Mouse (Mus musculus) forebrain, embryonic 14.5 days (tissue): Measurements from ENCODE around the gene Grem2. TPM values are rescaled to one million over a fixed set of nuclear protein-coding genes. Genes with fewer than 3 reads are reported as not detected.
A peak's percentile ranks its signal among the peaks of the same experiment; 100 is the strongest.

Source experiments
- ATAC-seq: fragments of 200-750 bp; cut with Nextera tagmentation; 2 replicates; pipeline ENCODE4 v1.8.0; 2017; ENCODE audit warnings: mild to moderate bottlenecking, moderate library complexity
- DNase-seq: peaks from one replicate; pipeline ENCODE4 v3.0.0-alpha.2; 2015; ENCODE audit warnings: low spot score
- H3K27ac ChIP-seq: fragments of 300-500 bp; sonication (generic); 2 replicates; pipeline ENCODE4 v1.5.1; 2014; ENCODE audit warnings: low read depth, mild to moderate bottlenecking, control low read depth, low read length, moderate library complexity
- H3K27me3 ChIP-seq: fragments of 300-500 bp; sonication (generic); replicated peaks from 2 replicates; pipeline ENCODE4 v1.6.1; 2014; ENCODE audit warnings: low read length, control low read depth, mixed read lengths; ENCODE audit not compliant: control insufficient read depth, insufficient read depth
- H3K36me3 ChIP-seq: fragments of 300-500 bp; sonication (generic); 2 replicates; pipeline ENCODE4 v1.6.1; 2014; ENCODE audit warnings: low read length, control low read depth; ENCODE audit not compliant: control insufficient read depth, insufficient read depth
- H3K4me1 ChIP-seq: fragments of 300-500 bp; sonication (generic); 2 replicates; pipeline ENCODE4 v1.6.1; 2014; ENCODE audit warnings: antibody characterized with exemption, low read length, control low read depth; ENCODE audit not compliant: control insufficient read depth, insufficient read depth
- H3K4me2 ChIP-seq: fragments of 300-500 bp; sonication (generic); 2 replicates; pipeline ENCODE4 v1.6.1; 2014; ENCODE audit warnings: mild to moderate bottlenecking, control low read depth, low read length
- H3K4me3 ChIP-seq: fragments of 300-500 bp; sonication (generic); 2 replicates; pipeline ENCODE4 v1.5.1; 2014; ENCODE audit warnings: low read depth, low read length, control low read depth
- H3K9ac ChIP-seq: fragments of 300-500 bp; sonication (generic); 2 replicates; pipeline ENCODE4 v1.6.1; 2014; ENCODE audit warnings: mild to moderate bottlenecking, low read length, control low read depth, moderate library complexity
- H3K9me3 ChIP-seq: fragments of 300-500 bp; sonication (generic); replicated peaks from 2 replicates; pipeline ENCODE4 v1.6.1; 2016; ENCODE audit warnings: low read length, control low read depth, mixed read lengths; ENCODE audit not compliant: control insufficient read depth
- WGBS: fragments of 180-500 bp; shearing (Covaris S2); extraction: QIAGEN DNeasy Blood & Tissue Kit; methylation state at CpG from one replicate; pipeline ENCODE4 v1.1.7; 2014; 5-methylcytosine and 5-hydroxymethylcytosine counted together
- polyA plus RNA-seq: library from polyadenylated mRNA; unstranded; fragments of >200 nt; fragmentation: Nextera tagmentation; extraction: Ambion mirVana; gene quantifications from 2 replicates; pipeline ENCODE4 v1.2.1, GENCODE M21; 2014

Grem2 gene
- polyA plus RNA-seq, 1 experiment from 2014 or later, result 0.43 TPM

- DNase-seq (no peak), ATAC-seq (no peak)
- H3K4me2 ChIP-seq, result no peak overlapping the region
- H3K36me3 ChIP-seq, result no peaks in the 10 kb centered on the region
- no peaks in the 10 kb centered on the region for H3K27me3 ChIP-seq
- no peak overlapping the region for H3K9ac ChIP-seq
- no peak overlapping the region for H3K27ac ChIP-seq
- H3K9me3 ChIP-seq, result no peaks in the 10 kb centered on the region
- no peak overlapping the region for H3K4me3 ChIP-seq
- WGBS, result 86% methylated on average over 5 of the region's 5 CpGs
- H3K4me1 ChIP-seq, result no peaks in the 10 kb centered on the region
These were observed 14.0 kb downstream of the Grem2 start for GRCm38 (mm10) chr1:174907637-174908036.

GRCm38 (mm10) chr1:174902755-174903154 lies 18.9 kb downstream of the Grem2 start:
- H3K4me1 ChIP-seq, result no peaks in the 10 kb centered on the region
- no peaks in the 10 kb centered on the region for H3K27me3 ChIP-seq
- no peaks in the 10 kb centered on the region for H3K36me3 ChIP-seq
- no peak for DNase-seq
- no peak overlapping the region for H3K9ac ChIP-seq
- ATAC-seq, result no peak
- no peak overlapping the region for H3K4me3 ChIP-seq
- WGBS, result 53% methylated on average over 1 of the region's 1 CpGs
- H3K9me3 ChIP-seq, result no peaks in the 10 kb centered on the region
- no peak overlapping the region for H3K4me2 ChIP-seq
- no peak overlapping the region for H3K27ac ChIP-seq

- Histone ChIP-seq H3K4me1 (no peaks in the 10 kb centered on the region), H3K9me3 (no peaks in the 10 kb centered on the region), H3K27ac (no peak overlapping the region), H3K27me3 (no peaks in the 10 kb centered on the region), H3K36me3 (no peaks in the 10 kb centered on the region), H3K4me2 (no peak overlapping the region), H3K4me3 (no peak overlapping the region), H3K9ac (no peak overlapping the region)
- no peak for DNase-seq
- WGBS, result 90% methylated on average over 7 of the region's 7 CpGs
- ATAC-seq, result no peak
These were observed 29.1 kb downstream of the Grem2 start for GRCm38 (mm10) chr1:174892471-174892870.

- H3K4me3 ChIP-seq, result no peak overlapping the region
- no peaks in the 10 kb centered on the region for H3K36me3 ChIP-seq
- H3K27me3 ChIP-seq, result no peaks in the 10 kb centered on the region
- no peaks in the 10 kb centered on the region for H3K4me1 ChIP-seq
- H3K9me3 ChIP-seq, result no peaks in the 10 kb centered on the region
- H3K27ac ChIP-seq, result no peak overlapping the region
- ATAC-seq (no peak), DNase-seq (no peak)
- H3K9ac ChIP-seq, result no peak overlapping the region
- no peak overlapping the region for H3K4me2 ChIP-seq
- WGBS, result 89% methylated on average over 14 of the region's 14 CpGs
These were observed 32.8 kb downstream of the Grem2 start for GRCm38 (mm10) chr1:174888684-174889405.

GRCm38 (mm10) chr1:174888073-174888472 lies 33.5 kb downstream of the Grem2 start:
- 100% methylated on average over 1 of the region's 1 CpGs for WGBS
- no peak overlapping the region for H3K27ac ChIP-seq
- no peak overlapping the region for H3K4me3 ChIP-seq
- no peaks in the 10 kb centered on the region for H3K9me3 ChIP-seq
- no peaks in the 10 kb centered on the region for H3K4me1 ChIP-seq
- no peaks in the 10 kb centered on the region for H3K36me3 ChIP-seq
- H3K27me3 ChIP-seq, result no peaks in the 10 kb centered on the region
- no peak overlapping the region for H3K4me2 ChIP-seq
- no peak overlapping the region for H3K9ac ChIP-seq
- no peak for DNase-seq
- no peak for ATAC-seq

GRCm38 (mm10) chr1:174882496-174882895 lies 39.1 kb downstream of the Grem2 start:
- H3K4me3 ChIP-seq, result no peak overlapping the region
- no peaks in the 10 kb centered on the region for H3K36me3 ChIP-seq
- DNase-seq, result no peak
- no peak overlapping the region for H3K4me2 ChIP-seq
- no peaks in the 10 kb centered on the region for H3K9me3 ChIP-seq
- no peaks in the 10 kb centered on the region for H3K4me1 ChIP-seq
- WGBS, result 88% methylated on average over 1 of the region's 1 CpGs
- H3K27me3 ChIP-seq, result no peaks in the 10 kb centered on the region
- H3K27ac ChIP-seq, result no peak overlapping the region
- no peak overlapping the region for H3K9ac ChIP-seq
- no peak for ATAC-seq

GRCm38 (mm10) chr1:174875173-174875572 lies 46.4 kb downstream of the Grem2 start:
- 87% methylated on average over 4 of the region's 4 CpGs for WGBS
- H3K4me3 ChIP-seq, result no peak overlapping the region
- no peak overlapping the region for H3K27ac ChIP-seq
- no peaks in the 10 kb centered on the region for H3K36me3 ChIP-seq
- ATAC-seq (no peak), DNase-seq (no peak)
- no peaks in the 10 kb centered on the region for H3K27me3 ChIP-seq
- H3K4me2 ChIP-seq, result no peak overlapping the region
- no peaks in the 10 kb centered on the region for H3K4me1 ChIP-seq
- no peak overlapping the region for H3K9ac ChIP-seq
- no peaks in the 10 kb centered on the region for H3K9me3 ChIP-seq

GRCm38 (mm10) chr1:174860407-174861118 lies 61.1 kb downstream of the Grem2 start:
- Histone ChIP-seq H3K4me3 (no peak overlapping the region), H3K27ac (no peak overlapping the region), H3K9ac (no peak overlapping the region), H3K36me3 (no peaks in the 10 kb centered on the region), H3K4me2 (no peak overlapping the region), H3K4me1 (no peaks in the 10 kb centered on the region), H3K27me3 (no peaks in the 10 kb centered on the region), H3K9me3 (no peaks in the 10 kb centered on the region)
- ATAC-seq (no peak), DNase-seq (peak; percentile 15)
- 69% methylated on average over 10 of the region's 10 CpGs for WGBS

GRCm38 (mm10) chr1:174856188-174856587 lies 65.4 kb downstream of the Grem2 start:
- 75% methylated on average over 2 of the region's 2 CpGs for WGBS

More at GRCm38 (mm10) chr1:174856188-174856587, 65.4 kb downstream of the Grem2 start:
- H3K4me3 ChIP-seq, result no peak overlapping the region
- H3K36me3 ChIP-seq, result no peaks in the 10 kb centered on the region
- no peak overlapping the region for H3K4me2 ChIP-seq
- no peak for ATAC-seq
- no peak overlapping the region for H3K27ac ChIP-seq
- H3K9me3 ChIP-seq, result no peaks in the 10 kb centered on the region
- no peak for DNase-seq
- H3K9ac ChIP-seq, result no peak overlapping the region
- no peaks in the 10 kb centered on the region for H3K4me1 ChIP-seq
- H3K27me3 ChIP-seq, result no peaks in the 10 kb centered on the region
